Mouse (Mus musculus): ENCODE results near the gene Acbd7. TPM values are rescaled to one million over a fixed set of nuclear protein-coding genes. Genes with fewer than 3 reads are reported as not detected.
A peak's percentile ranks its signal among the peaks of the same experiment; 100 is the strongest.

The Acbd7 gene
- total RNA-seq, 2 experiments from 2014 or later, result 0.64 TPM; not detected in 1

- no peak for TF ChIP-seq CTCF (IDR thresholded peaks at IDR 0.05)
- peak; percentile 96 for DNase-seq
- Histone ChIP-seq H3K27ac (peak within 1 kb of the TSS; percentile 96), H3K4me3 (peak within 1 kb of the TSS; percentile 97)
- intact Hi-C loops (cut with DNase I), result loop anchor here (2.0 to 10.0 kb wide), 5 partner anchors 48 to 215 kb away; partner anchors contain the start of genes Cdnf, Gm45902, Hspa14 and Nmt2
Measured at GRCm38 (mm10) chr2:3332484-3333242, 3.3 kb upstream of the Acbd7 start, which contains the start of gene Rpp38. Rpp38 (minus strand) TSS chr2:3332643.

GRCm38 (mm10) chr2:3333761-3334160, 2.2 kb upstream of the Acbd7 start:
- H3K27ac ChIP-seq, result no peak overlapping the region
- no peak overlapping the region for H3K4me3 ChIP-seq
- intact Hi-C loops (cut with DNase I), result loop anchor here (2.0 to 10.0 kb wide), 5 partner anchors 49 to 216 kb away; partner anchors contain the start of genes Cdnf, Gm45902, Hspa14 and Nmt2
- DNase-seq, result no peak
- no peak for TF ChIP-seq CTCF (IDR thresholded peaks at IDR 0.05)

- no peak for TF ChIP-seq CTCF (IDR thresholded peaks at IDR 0.05)
- DNase-seq, result no peak
- intact Hi-C loops (cut with DNase I), result no loop called here
- Histone ChIP-seq H3K4me3 (no peak overlapping the region), H3K27ac (no peak overlapping the region)
Measured at GRCm38 (mm10) chr2:3348422-3348821, 12.5 kb downstream of the Acbd7 start.

- H3K27ac ChIP-seq, result no peak overlapping the region
- no peak for DNase-seq
- intact Hi-C loops (cut with DNase I), result no loop called here
- no peak overlapping the region for H3K4me3 ChIP-seq
- TF ChIP-seq CTCF (IDR thresholded peaks at IDR 0.05), result peak; percentile 63
Measured at GRCm38 (mm10) chr2:3348919-3349318, 13.0 kb downstream of the Acbd7 start.

GRCm38 (mm10) chr2:3353160-3353559, 17.2 kb downstream of the Acbd7 start:
- H3K4me3 ChIP-seq, result no peak overlapping the region
- no peak for DNase-seq
- H3K27ac ChIP-seq, result no peak overlapping the region
- intact Hi-C loops (cut with DNase I), result no loop called here
- TF ChIP-seq CTCF (IDR thresholded peaks at IDR 0.05), result no peak

GRCm38 (mm10) chr2:3355793-3356192, 19.8 kb downstream of the Acbd7 start:
- no peak overlapping the region for H3K27ac ChIP-seq

GRCm38 (mm10) chr2:3356311-3356710, 20.3 kb downstream of the Acbd7 start:
- DNase-seq, result no peak
- H3K4me3 ChIP-seq, result no peak overlapping the region
- H3K27ac ChIP-seq, result no peak overlapping the region
- TF ChIP-seq CTCF (IDR thresholded peaks at IDR 0.05), result no peak
- intact Hi-C loops (cut with DNase I), result no loop called here

More at GRCm38 (mm10) chr2:3355793-3356192, 19.8 kb downstream of the Acbd7 start:
- intact Hi-C loops (cut with DNase I), result no loop called here
- DNase-seq, result no peak
- H3K4me3 ChIP-seq, result no peak overlapping the region
- no peak for TF ChIP-seq CTCF (IDR thresholded peaks at IDR 0.05)

GRCm38 (mm10) chr2:3357887-3358286, 21.9 kb downstream of the Acbd7 start:
- no peak overlapping the region for H3K27ac ChIP-seq
- no peak overlapping the region for H3K4me3 ChIP-seq
- intact Hi-C loops (cut with DNase I), result no loop called here
- no peak for TF ChIP-seq CTCF (IDR thresholded peaks at IDR 0.05)
- no peak for DNase-seq

- no peak overlapping the region for H3K4me3 ChIP-seq
- no peak for DNase-seq
- H3K27ac ChIP-seq, result no peak overlapping the region
- intact Hi-C loops (cut with DNase I), result no loop called here
- no peak for TF ChIP-seq CTCF (IDR thresholded peaks at IDR 0.05)
Measured at GRCm38 (mm10) chr2:3361067-3361466, 25.1 kb downstream of the Acbd7 start.

GRCm38 (mm10) chr2:3365127-3365526, 29.2 kb downstream of the Acbd7 start:
- peak; percentile 31; the same call in 1 of the 2 replicates for TF ChIP-seq CTCF (IDR thresholded peaks at IDR 0.05)
- intact Hi-C loops (cut with DNase I), result no loop called here
- DNase-seq, result no peak
- Histone ChIP-seq H3K4me3 (no peak overlapping the region), H3K27ac (no peak overlapping the region)

GRCm38 (mm10) chr2:3387105-3387860, 51.3 kb downstream of the Acbd7 start:
- Histone ChIP-seq H3K4me3 (no peak overlapping the region), H3K27ac (no peak overlapping the region)
- intact Hi-C loops (cut with DNase I), result no loop called here
- DNase-seq, result no peak
- no peak for TF ChIP-seq CTCF (IDR thresholded peaks at IDR 0.05)

Other genes starting within 250 kb of the Acbd7 start
- 1 to 10 TPM; 2.5 to 3.9 TPM for gene Fam171a1, start 221.9 kb upstream of the Acbd7 start, total RNA-seq (2021)
- 10 to 100 TPM; 11.0 to 12.9 TPM for gene Nmt2, start 52.0 kb upstream of the Acbd7 start, total RNA-seq (2021)
- 1 to 10 TPM; 6.8 to 7.3 TPM for gene Rpp38, start 3.5 kb upstream of the Acbd7 start, total RNA-seq (2021)
- not detected for gene Olah, start 61.0 kb downstream of the Acbd7 start, total RNA-seq (2021)
- gene Meig1, start 86.5 kb downstream of the Acbd7 start, total RNA-seq (2021), result not detected
- gene Dclre1c, start 88.0 kb downstream of the Acbd7 start, total RNA-seq (2021), result 1 to 10 TPM; 2.3 to 3.5 TPM
- 1 to 10 TPM in 1 of 2 experiments, under 1 TPM in 1; 0.71 to 1.3 TPM for gene Suv39h2, start 138.9 kb downstream of the Acbd7 start, total RNA-seq (2021)
- gene Gm45902, start 176.6 kb downstream of the Acbd7 start, total RNA-seq (2021), result under 1 TPM; 0.70 to 0.89 TPM
- 10 to 100 TPM in 1 of 2 experiments, 1 to 10 TPM in 1; 9.4 to 12.0 TPM for gene Hspa14, start 176.6 kb downstream of the Acbd7 start, total RNA-seq (2021)
- gene Cdnf, start 176.9 kb downstream of the Acbd7 start, total RNA-seq (2021), result 10 to 100 TPM; 41.3 to 46.6 TPM
- gene Fam107b, start 234.3 kb downstream of the Acbd7 start, total RNA-seq (2021), result 1 to 10 TPM; 1.3 to 4.3 TPM

All from gastrocnemius, adult 2 months (tissue).